Mouse (Mus musculus) intestine, embryonic 16.5 days (tissue): Measurements from ENCODE around the gene Dsn1. TPM values are rescaled to one million over a fixed set of nuclear protein-coding genes. Genes with fewer than 3 reads are reported as not detected.

Experiments
- ATAC-seq: fragments of 200-750 bp; cut with Nextera tagmentation; 2 replicates; pipeline ENCODE4 v1.8.0; 2017; ENCODE audit warnings: moderate TSS enrichment, moderate library complexity
- H3K27ac ChIP-seq: fragments of 300-500 bp; sonication (generic); 2 replicates; pipeline ENCODE4 v1.5.1; 2014; ENCODE audit warnings: mild to moderate bottlenecking, low read length
- H3K27me3 ChIP-seq: fragments of 300-500 bp; sonication (generic); replicated peaks from 2 replicates; pipeline ENCODE4 v1.6.1; 2014; ENCODE audit warnings: low read length, control low read depth, mixed read lengths; ENCODE audit not compliant: control insufficient read depth, insufficient read depth
- H3K36me3 ChIP-seq: fragments of 300-500 bp; sonication (generic); 2 replicates; pipeline ENCODE4 v1.6.1; 2014; ENCODE audit warnings: low read length, control low read depth; ENCODE audit not compliant: control insufficient read depth, insufficient read depth
- H3K4me1 ChIP-seq: fragments of 300-500 bp; sonication (generic); 2 replicates; pipeline ENCODE4 v1.6.1; 2014; ENCODE audit warnings: low read length, control low read depth, mixed read lengths; ENCODE audit not compliant: control insufficient read depth, insufficient read depth
- H3K4me2 ChIP-seq: fragments of 300-500 bp; sonication (generic); 2 replicates; pipeline ENCODE4 v1.6.1; 2014; ENCODE audit warnings: low read depth, low read length, control low read depth
- H3K4me3 ChIP-seq: fragments of 300-500 bp; sonication (generic); 2 replicates; pipeline ENCODE4 v1.5.1; 2014; ENCODE audit warnings: mild to moderate bottlenecking, low read length
- H3K9ac ChIP-seq: fragments of 300-500 bp; sonication (generic); 2 replicates; pipeline ENCODE4 v1.6.1; 2014; ENCODE audit warnings: low read depth, low read length
- H3K9me3 ChIP-seq: fragments of 300-500 bp; sonication (generic); 2 replicates; pipeline ENCODE4 v1.6.1; 2016; ENCODE audit warnings: low read length, control low read depth; ENCODE audit not compliant: control insufficient read depth
- WGBS: fragments of 180-500 bp; shearing (Covaris S2); extraction: QIAGEN DNeasy Blood & Tissue Kit; methylation state at CpG from one replicate; pipeline ENCODE4 v1.1.7; 2014; 5-methylcytosine and 5-hydroxymethylcytosine counted together
- polyA plus RNA-seq: library from polyadenylated mRNA; unstranded; fragments of >200 nt; fragmentation: Nextera tagmentation; extraction: Ambion mirVana; gene quantifications from 2 replicates; pipeline ENCODE4 v1.2.1, GENCODE M21; 2015

The Dsn1 gene
- polyA plus RNA-seq, 1 experiment from 2014 or later: 25.3 TPM

GRCm38 (mm10) chr2:156958496-156959252 lies 48.3 kb downstream of the Dsn1 start:
- Histone ChIP-seq H3K27ac (no peak overlapping the region), H3K4me2 (no peak overlapping the region), H3K9ac (no peak overlapping the region), H3K4me3 (no peak overlapping the region), H3K27me3 (no peaks in the 10 kb centered on the region), H3K9me3 (no peaks in the 10 kb centered on the region), H3K36me3 (no peaks in the 10 kb centered on the region; the same call in 1 of the 2 replicates), H3K4me1 (no peaks in the 10 kb centered on the region)
- no peak for ATAC-seq
- WGBS: 86% methylated on average over 9 of the region's 9 CpGs

GRCm38 (mm10) chr2:156957035-156957434 lies 49.9 kb downstream of the Dsn1 start:
- Histone ChIP-seq H3K9ac (no peak overlapping the region), H3K4me1 (no peaks in the 10 kb centered on the region), H3K4me2 (no peak overlapping the region), H3K27me3 (no peaks in the 10 kb centered on the region), H3K36me3 (no peaks in the 10 kb centered on the region; the same call in 1 of the 2 replicates), H3K9me3 (no peaks in the 10 kb centered on the region), H3K4me3 (no peak overlapping the region), H3K27ac (no peak overlapping the region)
- ATAC-seq: no peak
- 90% methylated on average over 2 of the region's 2 CpGs for WGBS

GRCm38 (mm10) chr2:156956306-156956705 lies 50.6 kb downstream of the Dsn1 start:
- Histone ChIP-seq H3K9ac (no peak overlapping the region), H3K36me3 (no peaks in the 10 kb centered on the region; the same call in 1 of the 2 replicates), H3K4me2 (no peak overlapping the region), H3K27ac (no peak overlapping the region), H3K4me3 (no peak overlapping the region), H3K4me1 (no peaks in the 10 kb centered on the region), H3K9me3 (no peaks in the 10 kb centered on the region), H3K27me3 (no peaks in the 10 kb centered on the region)
- 69% methylated on average over 7 of the region's 7 CpGs for WGBS
- ATAC-seq: peak; percentile 70

- Histone ChIP-seq H3K27ac (no peak overlapping the region), H3K9me3 (no peaks in the 10 kb centered on the region), H3K36me3 (no peaks in the 10 kb centered on the region; the same call in 1 of the 2 replicates), H3K4me2 (no peak overlapping the region), H3K9ac (no peak overlapping the region), H3K4me3 (no peak overlapping the region), H3K4me1 (no peaks in the 10 kb centered on the region), H3K27me3 (no peaks in the 10 kb centered on the region)
- WGBS: 89% methylated on average over 5 of the region's 5 CpGs
- no peak for ATAC-seq
Measured at GRCm38 (mm10) chr2:156954463-156954862, 52.5 kb downstream of the Dsn1 start.

GRCm38 (mm10) chr2:156951301-156952094 lies 55.5 kb downstream of the Dsn1 start:
- peak; percentile 98 for ATAC-seq
- WGBS: 66% methylated on average over 10 of the region's 10 CpGs
- no peaks in the 10 kb centered on the region for H3K4me1 ChIP-seq
- no peak overlapping the region for H3K4me2 ChIP-seq
- no peak overlapping the region for H3K9ac ChIP-seq
- no peak overlapping the region for H3K27ac ChIP-seq
- H3K4me3 ChIP-seq: no peak overlapping the region
- no peaks in the 10 kb centered on the region for H3K9me3 ChIP-seq
- no peaks in the 10 kb centered on the region for H3K36me3 ChIP-seq
- no peaks in the 10 kb centered on the region for H3K27me3 ChIP-seq

GRCm38 (mm10) chr2:156950816-156951215 lies 56.1 kb downstream of the Dsn1 start:
- H3K27ac ChIP-seq: no peak overlapping the region
- H3K4me2 ChIP-seq: no peak overlapping the region
- no peak overlapping the region for H3K9ac ChIP-seq
- 93% methylated on average over 3 of the region's 3 CpGs for WGBS
- H3K36me3 ChIP-seq: peaks cover 1% of the 10 kb centered on the region; the same call in 1 of the 2 replicates
- H3K9me3 ChIP-seq: no peaks in the 10 kb centered on the region
- H3K4me3 ChIP-seq: no peak overlapping the region
- no peak for ATAC-seq
- no peaks in the 10 kb centered on the region for H3K4me1 ChIP-seq
- no peaks in the 10 kb centered on the region for H3K27me3 ChIP-seq

Other genes with a start within 250 kb of the Dsn1 start
- gene Myl9, start 231.7 kb downstream of the Dsn1 start, polyA plus RNA-seq: 1,232 and 1,258 TPM in 2 replicates
- 28.3 and 28.6 TPM in 2 replicates for gene Tgif2, start 167.1 kb downstream of the Dsn1 start, polyA plus RNA-seq
- 5.1 and 5.3 TPM in 2 replicates for gene 4930518I15Rik, start 149.2 kb downstream of the Dsn1 start, polyA plus RNA-seq
- 295 and 299 TPM in 2 replicates for gene Rab5if, start 144.0 kb downstream of the Dsn1 start, polyA plus RNA-seq
- 0.54 and 0.71 TPM in 2 replicates for gene Sla2, start 120.0 kb downstream of the Dsn1 start, polyA plus RNA-seq
- gene Ndrg3, start 15.1 kb downstream of the Dsn1 start, polyA plus RNA-seq: 46.7 and 47.6 TPM in 2 replicates
- 1.2 and 1.3 TPM in 2 replicates for gene Soga1, start 72.1 kb upstream of the Dsn1 start, polyA plus RNA-seq
- not detected in 2 replicates for gene Tldc2, start 79.9 kb upstream of the Dsn1 start, polyA plus RNA-seq
- 22.0 and 22.3 TPM in 2 replicates for gene Samhd1, start 128.1 kb upstream of the Dsn1 start, polyA plus RNA-seq
- gene Rbl1, start 197.4 kb upstream of the Dsn1 start, polyA plus RNA-seq: 12.8 and 15.4 TPM in 2 replicates